Mouse (Mus musculus) MEL (cell line): Measurements from ENCODE around the gene Taf1. TPM values are rescaled to one million over a fixed set of nuclear protein-coding genes. Genes with fewer than 3 reads are reported as not detected.

Experiments used
- DNase-seq: peaks from one replicate; pipeline ENCODE4 v3.0.0; 2011; ENCODE audit warnings: low read depth, low spot score
- H3K27ac ChIP-seq: 2 replicates; pipeline ENCODE4 v1.5.1; 2012; ENCODE audit warnings: low read depth, mild to moderate bottlenecking, control low read depth, low read length, moderate library complexity; ENCODE audit not compliant: control insufficient read depth
- H3K27me3 ChIP-seq, 2 experiments: fragments of 150-350 bp in 1 of 2; sonication (generic) in 1 of 2; 2 replicates each; pipeline ENCODE4 v1.6.1; 2012; ENCODE audit warnings: low read length in 2 of 2, mild to moderate bottlenecking in 2 of 2, improper control_type of control experiment in 1 of 2, moderate library complexity in 1 of 2; ENCODE audit not compliant: insufficient read depth in 2 of 2, control insufficient read depth in 1 of 2
- H3K36me3 ChIP-seq, 2 experiments: 2 replicates each; pipeline ENCODE4 v1.6.1; 2012 to 2014; ENCODE audit warnings: low read length in 2 of 2, improper control_type of control experiment in 1 of 2, inconsistent platforms in 1 of 2, mild to moderate bottlenecking in 1 of 2; ENCODE audit not compliant: insufficient read depth in 2 of 2, control insufficient read depth in 1 of 2
- H3K4me1 ChIP-seq, 2 experiments: fragments of 150-350 bp in 1 of 2; sonication (generic) in 1 of 2; 2 replicates each; pipeline ENCODE4 v1.6.1; 2012; ENCODE audit warnings: low read length in 2 of 2, improper control_type of control experiment in 1 of 2, mild to moderate bottlenecking in 1 of 2; ENCODE audit not compliant: insufficient read depth in 2 of 2, control insufficient read depth in 1 of 2
- H3K4me3 ChIP-seq, 2 experiments: fragments of 150-350 bp in 1 of 2; sonication (generic) in 1 of 2; 2 replicates each; pipeline ENCODE4 v1.5.1; 2012; ENCODE audit warnings: low read depth in 2 of 2, low read length in 2 of 2, mild to moderate bottlenecking in 2 of 2, moderate library complexity in 2 of 2, control low read depth in 1 of 2, improper control_type of control experiment in 1 of 2; ENCODE audit not compliant: control insufficient read depth in 1 of 2, insufficient read depth in 1 of 2
- H3K79me2 ChIP-seq: 2 replicates; pipeline ENCODE4 v1.6.1; 2012; ENCODE audit warnings: mild to moderate bottlenecking, low read length, moderate library complexity; ENCODE audit not compliant: control insufficient read depth, poor library complexity, insufficient read depth
- H3K9ac ChIP-seq: 2 replicates; pipeline ENCODE4 v1.6.1; 2012; ENCODE audit warnings: low read depth, mild to moderate bottlenecking, control low read depth, low read length, moderate library complexity; ENCODE audit not compliant: control insufficient read depth, poor library complexity, severe bottlenecking
- H3K9me3 ChIP-seq: fragments of 150-350 bp; sonication (generic); replicated peaks from 2 replicates; pipeline ENCODE4 v1.6.1; 2012; ENCODE audit warnings: mild to moderate bottlenecking, low read length, improper control_type of control experiment, moderate library complexity; ENCODE audit not compliant: insufficient read depth
- BHLHE40 ChIP-seq: IDR thresholded peaks from 2 replicates; pipeline ENCODE4 v1.6.1; 2012; ENCODE audit warnings: low read depth, mild to moderate bottlenecking, inconsistent platforms, low read length, improper control_type of control experiment, borderline replicate concordance
- CHD1 ChIP-seq: IDR thresholded peaks from 2 replicates; pipeline ENCODE4 v1.6.1; 2012; ENCODE audit warnings: low read depth, mild to moderate bottlenecking, inconsistent platforms, low read length, improper control_type of control experiment
- CHD2 ChIP-seq: IDR thresholded peaks from 2 replicates; pipeline ENCODE4 v1.6.1; 2011; ENCODE audit warnings: low read length, improper control_type of control experiment
- CTCF ChIP-seq, 3 experiments: IDR thresholded peaks in 2 of 3; conservative IDR thresholded peaks in 1 of 3; 2 replicates each; pipeline ENCODE4 v1.5.1; 2011 to 2012; ENCODE audit warnings: low read length in 3 of 3, low read depth in 2 of 3, mild to moderate bottlenecking in 2 of 3, improper control_type of control experiment in 1 of 3, inconsistent platforms in 1 of 3, mixed read lengths in 1 of 3, moderate library complexity in 1 of 3; ENCODE audit not compliant: control insufficient read depth in 1 of 3, insufficient read depth in 1 of 3, poor library complexity in 1 of 3, severe bottlenecking in 1 of 3
- E2F4 ChIP-seq: IDR thresholded peaks from 2 replicates; pipeline ENCODE4 v1.6.1; 2011; ENCODE audit warnings: low read depth, low read length, improper control_type of control experiment, borderline replicate concordance
- ELF1 ChIP-seq: IDR thresholded peaks from 2 replicates; pipeline ENCODE4 v1.6.1; 2014; ENCODE audit warnings: low read depth, mild to moderate bottlenecking, inconsistent platforms, low read length, improper control_type of control experiment, moderate library complexity
- EP300 ChIP-seq, 2 experiments: IDR thresholded peaks; 2 replicates each; pipeline ENCODE4 v1.6.1; 2011; ENCODE audit warnings: improper control_type of control experiment in 2 of 2, low read length in 2 of 2, low read depth in 1 of 2, mild to moderate bottlenecking in 1 of 2
- ETS1 ChIP-seq: IDR thresholded peaks from 2 replicates; pipeline ENCODE4 v1.6.1; 2012; ENCODE audit warnings: low read depth, mild to moderate bottlenecking, inconsistent platforms, low read length, improper control_type of control experiment, moderate library complexity
- GABPA ChIP-seq: IDR thresholded peaks from 2 replicates; pipeline ENCODE4 v1.6.1; 2012; ENCODE audit warnings: low read depth, mild to moderate bottlenecking, inconsistent platforms, low read length, improper control_type of control experiment, moderate library complexity
- GATA1 ChIP-seq: IDR thresholded peaks from 2 replicates; pipeline ENCODE4 v1.6.1; 2011; ENCODE audit warnings: low read depth, low read length, improper control_type of control experiment
- JUND ChIP-seq: IDR thresholded peaks from 2 replicates; pipeline ENCODE4 v1.6.1; 2011; ENCODE audit warnings: low read depth, mild to moderate bottlenecking, improper control_type of control experiment, low read length
- KAT2A ChIP-seq: conservative IDR thresholded peaks from 2 replicates; pipeline ENCODE4 v1.6.1; 2012; ENCODE audit warnings: low read depth, low read length, improper control_type of control experiment, inconsistent platforms
- MAZ ChIP-seq: IDR thresholded peaks from 2 replicates; pipeline ENCODE4 v1.6.1; 2012; ENCODE audit warnings: low read depth, mild to moderate bottlenecking, inconsistent platforms, low read length, improper control_type of control experiment
- MEF2A ChIP-seq: IDR thresholded peaks from 2 replicates; pipeline ENCODE4 v1.6.1; 2014; ENCODE audit warnings: low read depth, mild to moderate bottlenecking, inconsistent platforms, low read length, improper control_type of control experiment; ENCODE audit not compliant: poor library complexity, insufficient replicate concordance, severe bottlenecking; ENCODE audit errors: extremely low read depth
- MXI1 ChIP-seq: IDR thresholded peaks from 2 replicates; pipeline ENCODE4 v1.6.1; 2011; ENCODE audit warnings: mild to moderate bottlenecking, low read depth, low read length, improper control_type of control experiment
- MYC ChIP-seq: IDR thresholded peaks from 2 replicates; pipeline ENCODE4 v1.6.1; 2011; ENCODE audit warnings: low read depth, mild to moderate bottlenecking, low read length, improper control_type of control experiment, moderate library complexity
- NELFE ChIP-seq: IDR thresholded peaks from 2 replicates; pipeline ENCODE4 v1.6.1; 2011; ENCODE audit warnings: low read depth, low read length, improper control_type of control experiment
- NRF1 ChIP-seq: IDR thresholded peaks from 2 replicates; pipeline ENCODE4 v1.6.1; 2014; ENCODE audit warnings: low read depth, mild to moderate bottlenecking, inconsistent platforms, low read length, improper control_type of control experiment, moderate library complexity; ENCODE audit not compliant: poor library complexity, insufficient read depth, severe bottlenecking
- POLR2A ChIP-seq, 2 experiments: IDR thresholded peaks; 2 replicates each; pipeline ENCODE4 v1.6.1; 2011 to 2012; ENCODE audit warnings: low read length in 2 of 2, mild to moderate bottlenecking in 2 of 2, control low read depth in 1 of 2, improper control_type of control experiment in 1 of 2, low read depth in 1 of 2, moderate library complexity in 1 of 2; ENCODE audit not compliant: control insufficient read depth in 1 of 2, insufficient read depth in 1 of 2, poor library complexity in 1 of 2
- POLR2AphosphoS2 ChIP-seq: IDR thresholded peaks from 2 replicates; pipeline ENCODE4 v1.6.1; 2011; ENCODE audit warnings: low read length, improper control_type of control experiment
- RAD21 ChIP-seq: IDR thresholded peaks from 2 replicates; pipeline ENCODE4 v1.6.1; 2011; ENCODE audit warnings: mild to moderate bottlenecking, low read depth, low read length, improper control_type of control experiment
- RCOR1 ChIP-seq: IDR thresholded peaks from 2 replicates; pipeline ENCODE4 v1.6.1; 2012; ENCODE audit warnings: low read depth, mild to moderate bottlenecking, inconsistent platforms, low read length, improper control_type of control experiment
- SIN3A ChIP-seq: IDR thresholded peaks from 2 replicates; pipeline ENCODE4 v1.6.1; 2012; ENCODE audit warnings: low read length, improper control_type of control experiment, inconsistent platforms
- SMC3 ChIP-seq: IDR thresholded peaks from 2 replicates; pipeline ENCODE4 v1.6.1; 2011; ENCODE audit warnings: low read depth, low read length, improper control_type of control experiment
- TBP ChIP-seq: IDR thresholded peaks from 2 replicates; pipeline ENCODE4 v1.8.0; 2011; ENCODE audit warnings: low read depth, low read length, improper control_type of control experiment
- TCF12 ChIP-seq: IDR thresholded peaks from 2 replicates; pipeline ENCODE4 v1.6.1; 2014; ENCODE audit warnings: low read depth, mild to moderate bottlenecking, inconsistent platforms, low read length, improper control_type of control experiment, moderate library complexity
- UBTF ChIP-seq: IDR thresholded peaks from 2 replicates; pipeline ENCODE4 v1.6.1; 2012; ENCODE audit warnings: low read depth, mild to moderate bottlenecking, inconsistent platforms, low read length, improper control_type of control experiment, moderate library complexity, borderline replicate concordance; ENCODE audit not compliant: insufficient read depth
- USF1 ChIP-seq: IDR thresholded peaks from 2 replicates; pipeline ENCODE4 v1.6.1; 2014; ENCODE audit warnings: low read depth, mild to moderate bottlenecking, inconsistent platforms, low read length, improper control_type of control experiment, moderate library complexity
- USF2 ChIP-seq, 2 experiments: IDR thresholded peaks; 2 replicates each; pipeline ENCODE4 v1.6.1; 2011 to 2012; ENCODE audit warnings: improper control_type of control experiment in 2 of 2, low read length in 2 of 2, borderline replicate concordance in 1 of 2, inconsistent platforms in 1 of 2, low read depth in 1 of 2, mild to moderate bottlenecking in 1 of 2; ENCODE audit not compliant: insufficient read depth in 1 of 2
- ZC3H11A ChIP-seq: IDR thresholded peaks from 2 replicates; pipeline ENCODE4 v1.6.1; 2012; ENCODE audit warnings: low read depth, mild to moderate bottlenecking, inconsistent platforms, low read length, improper control_type of control experiment
- ZKSCAN1 ChIP-seq: IDR thresholded peaks from 2 replicates; pipeline ENCODE4 v1.6.1; 2012; ENCODE audit warnings: low read depth, mild to moderate bottlenecking, inconsistent platforms, low read length, improper control_type of control experiment, moderate library complexity
- ZMIZ1 ChIP-seq: IDR thresholded peaks from 2 replicates; pipeline ENCODE4 v1.6.1; 2012; ENCODE audit warnings: low read depth, mild to moderate bottlenecking, inconsistent platforms, low read length, improper control_type of control experiment, moderate library complexity
- ZNF384 ChIP-seq: IDR thresholded peaks from 2 replicates; pipeline ENCODE4 v1.6.1; 2012; ENCODE audit warnings: low read depth, mild to moderate bottlenecking, inconsistent platforms, low read length, improper control_type of control experiment
- polyA plus RNA-seq, 2 experiments: library from polyadenylated mRNA; stranded (reverse) in 1 of 2; unstranded in 1 of 2; fragments of >175 nt in 1 of 2; fragments of >200 nt in 1 of 2; gene quantifications; 2 replicates each; pipeline versions ENCODE4 v1.2.1 to v1.2.4; 2012; ENCODE audit warnings: low replicate concordance in 2 of 2, low read depth in 1 of 2; ENCODE audit not compliant: insufficient read length in 2 of 2, insufficient read depth in 1 of 2, missing spikeins in 1 of 2
- total RNA-seq: library from RNA; depleted of rRNA; stranded (reverse); fragments of 300-350 nt; gene quantifications from 2 replicates; pipeline ENCODE4 v1.2.3, GENCODE M21; 2012

The Taf1 gene
- total and polyA plus RNA-seq, 3 experiments: 33.1 to 81.2 (median 52.3) TPM

- peak; percentile 44 for DNase-seq
- Histone ChIP-seq H3K36me3 (no peaks in the 10 kb centered on the region), H3K27ac (no peak overlapping the region), H3K79me2 (no peaks in the 10 kb centered on the region), H3K4me3 (no peak overlapping the region), H3K9me3 (no peaks in the 10 kb centered on the region), H3K4me1 (no peaks in the 10 kb centered on the region), H3K9ac (no peak overlapping the region), H3K27me3 (no peaks in the 10 kb centered on the region)
- TF ChIP-seq E2F4 (no peak), NELFE (no peak), ZMIZ1 (no peak), MAZ (no peak), POLR2AphosphoS2 (no peak), UBTF (no peak), MXI1 (no peak), ETS1 (no peak), NRF1 (no peak), EP300 (IDR thresholded peaks at IDR 0.05; ENCODE audit: low read depth in 1 of 2, low read length in 2 of 2) (no peak), ZC3H11A (peak; percentile 36), CHD2 (no peak), SMC3 (peak; percentile 50), RAD21 (peak; percentile 73), SIN3A (no peak), USF2 (IDR thresholded peaks at IDR 0.05; ENCODE audit: borderline replicate concordance in 1 of 2, insufficient read depth in 1 of 2, low read depth in 1 of 2, low read length in 2 of 2) (no peak), GABPA (no peak), USF1 (no peak), POLR2A (IDR thresholded peaks at IDR 0.05; ENCODE audit: control insufficient read depth in 1 of 2, insufficient read depth in 1 of 2, low read depth in 1 of 2, low read length in 2 of 2, poor library complexity in 1 of 2) (no peak), TCF12 (no peak), GATA1 (no peak), RCOR1 (no peak), CTCF (IDR thresholded peaks at IDR 0.05 in 2 of 3, conservative IDR thresholded peaks at IDR 0.05 in 1 of 3; ENCODE audit: control insufficient read depth in 1 of 3, insufficient read depth in 1 of 3, low read depth in 2 of 3, low read length in 3 of 3, poor library complexity in 1 of 3, severe bottlenecking in 1 of 3) (peak; percentile 34 to 72 (median 36)), CHD1 (no peak), TBP (no peak), ZKSCAN1 (no peak), BHLHE40 (no peak), ZNF384 (no peak), MEF2A (no peak), JUND (no peak), MYC (no peak), ELF1 (no peak), KAT2A (no peak)
These were observed 16.8 kb upstream of the Taf1 start for GRCm38 (mm10) chrX:101515710-101516109.
